Mouse (Mus musculus) cerebellum, postnatal 14 days (tissue): Measurements from ENCODE around the gene Lrrn1.

Experiments used
- DNase-seq, 2 experiments: peaks; one replicate each; pipeline ENCODE4 v3.0.0; 2021; ENCODE audit warnings: mixed read lengths in 2 of 2

Gene Lrrn1

DNA sequence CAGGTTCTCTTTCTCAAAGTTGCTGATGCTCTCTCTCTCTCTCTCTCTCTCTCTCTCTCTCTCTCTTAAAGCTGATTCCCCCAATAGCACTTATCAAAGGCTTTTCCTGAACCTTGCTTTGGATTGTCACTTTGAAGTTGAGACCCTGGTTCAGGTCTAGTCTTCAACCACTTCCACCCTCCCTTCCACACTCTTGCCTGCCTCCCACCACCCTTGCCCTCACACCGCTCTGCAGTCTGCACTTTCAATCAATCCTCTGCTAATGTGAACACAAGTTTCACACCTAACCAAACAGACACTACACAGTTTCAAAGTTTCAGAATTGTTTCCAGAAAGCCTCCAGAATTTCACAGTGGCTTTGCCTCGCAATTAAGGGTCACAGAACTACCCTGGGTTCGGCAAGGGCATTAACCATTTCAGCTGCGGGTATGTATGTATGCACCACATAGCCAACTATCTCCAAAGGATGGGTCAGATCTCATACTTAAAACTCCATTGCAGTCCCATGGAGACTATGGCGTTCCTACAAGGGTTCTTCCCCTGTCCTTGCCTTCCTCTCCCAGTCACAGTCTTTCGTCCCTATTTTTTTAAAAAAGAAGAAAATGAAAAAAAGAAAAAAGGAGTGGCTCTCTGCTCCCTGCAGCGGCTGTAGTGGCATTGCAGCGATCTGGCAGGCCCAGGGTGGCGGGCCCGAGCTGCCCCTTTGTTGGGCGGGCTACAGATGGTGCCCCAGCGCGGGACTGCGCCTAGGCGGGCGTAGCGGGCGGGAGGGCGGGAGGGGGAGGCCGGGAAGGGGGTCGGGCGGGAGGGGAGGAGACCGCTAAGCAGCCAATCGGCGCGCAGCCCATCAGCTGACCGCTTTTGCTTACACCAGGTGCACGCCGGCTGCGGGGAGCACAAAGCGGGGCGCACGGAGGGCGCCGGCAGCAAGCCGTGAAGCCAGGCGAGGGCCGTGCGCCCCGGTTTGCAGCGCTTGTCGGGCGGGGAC, at the start of gene Lrrn1:
Lrrn1 (plus strand) TSS at position 892 of the 988 bp plus-strand sequence.
- peak; percentile 90 for DNase-seq

DNA sequence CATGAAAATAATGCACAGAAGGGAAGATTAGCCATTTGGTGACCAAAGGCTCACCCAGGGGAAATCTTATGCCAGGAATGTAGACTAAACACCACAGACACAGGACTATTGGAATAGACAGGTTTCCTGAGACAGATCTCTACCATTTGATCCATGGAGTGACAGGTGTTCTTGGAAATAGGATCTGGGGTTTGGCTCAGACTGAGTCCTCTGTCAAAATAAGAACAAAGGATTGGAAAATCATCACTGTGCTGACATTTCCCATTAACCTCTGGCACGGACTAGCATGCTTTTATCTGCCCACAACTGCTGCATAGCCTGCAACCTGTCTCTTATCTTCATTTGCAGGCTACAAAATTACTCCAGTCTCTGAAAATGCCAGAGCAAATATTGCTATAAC, 35.1 kb upstream of the Lrrn1 start:
- no peak for DNase-seq

DNA sequence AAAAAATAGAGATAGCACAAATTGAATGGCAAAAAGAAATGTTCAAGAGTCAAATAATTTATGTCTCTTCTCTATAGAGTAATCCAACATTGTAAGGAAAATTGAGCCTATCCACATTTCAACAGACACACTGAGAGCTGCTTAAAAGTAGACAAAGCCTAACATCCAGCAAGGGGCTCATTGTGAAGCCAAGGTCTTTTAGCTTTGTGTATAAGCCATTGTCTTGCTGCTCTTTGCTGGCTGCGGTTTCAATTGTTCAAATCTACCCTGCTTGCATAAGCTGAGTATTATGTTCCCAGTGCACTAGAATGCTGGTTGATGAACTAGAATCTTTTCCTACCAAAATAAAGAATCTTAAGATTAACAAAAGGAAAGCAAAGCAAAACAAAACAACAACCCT, 33.7 kb upstream of the Lrrn1 start:
- no peak for DNase-seq

DNA sequence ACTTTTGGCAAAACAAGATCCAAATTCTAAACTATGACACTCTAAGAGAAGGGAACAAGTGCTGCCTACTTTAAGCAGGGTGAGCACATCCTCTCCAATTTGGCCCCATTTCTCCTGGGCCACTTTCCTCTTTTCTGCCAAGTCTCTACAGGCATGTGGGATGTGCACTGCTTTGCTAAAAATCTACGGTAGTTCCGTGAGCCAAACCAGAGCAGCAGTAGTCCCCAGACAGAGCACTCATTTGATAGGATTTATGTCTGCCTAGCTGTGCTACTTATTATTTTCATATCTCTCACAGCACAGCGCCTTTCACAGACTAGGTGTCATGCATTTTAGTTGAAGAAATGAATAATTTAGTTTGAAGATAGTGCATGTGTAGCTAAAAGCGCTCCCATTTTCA, 15.9 kb upstream of the Lrrn1 start:
- DNase-seq = no peak

DNA sequence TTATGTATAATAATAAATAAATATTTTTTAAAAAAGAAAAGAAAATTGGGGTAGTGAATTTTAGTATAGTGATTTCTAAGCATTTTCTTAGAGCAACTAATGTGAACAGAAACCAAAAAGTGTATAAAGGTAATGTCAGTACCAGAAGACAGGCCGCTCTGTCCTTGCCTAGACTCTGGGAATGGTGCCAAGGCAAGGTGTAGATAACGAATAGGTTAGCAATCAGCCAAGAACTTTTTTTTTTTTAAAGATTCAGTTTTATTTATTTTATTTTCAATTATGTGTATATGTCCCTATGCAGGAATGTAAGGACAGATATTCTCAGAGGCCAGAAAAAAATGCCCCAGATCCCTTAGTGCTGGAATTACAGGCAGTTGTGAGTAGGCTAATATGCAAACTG, 5.6 kb upstream of the Lrrn1 start:
- no peak for DNase-seq

DNA sequence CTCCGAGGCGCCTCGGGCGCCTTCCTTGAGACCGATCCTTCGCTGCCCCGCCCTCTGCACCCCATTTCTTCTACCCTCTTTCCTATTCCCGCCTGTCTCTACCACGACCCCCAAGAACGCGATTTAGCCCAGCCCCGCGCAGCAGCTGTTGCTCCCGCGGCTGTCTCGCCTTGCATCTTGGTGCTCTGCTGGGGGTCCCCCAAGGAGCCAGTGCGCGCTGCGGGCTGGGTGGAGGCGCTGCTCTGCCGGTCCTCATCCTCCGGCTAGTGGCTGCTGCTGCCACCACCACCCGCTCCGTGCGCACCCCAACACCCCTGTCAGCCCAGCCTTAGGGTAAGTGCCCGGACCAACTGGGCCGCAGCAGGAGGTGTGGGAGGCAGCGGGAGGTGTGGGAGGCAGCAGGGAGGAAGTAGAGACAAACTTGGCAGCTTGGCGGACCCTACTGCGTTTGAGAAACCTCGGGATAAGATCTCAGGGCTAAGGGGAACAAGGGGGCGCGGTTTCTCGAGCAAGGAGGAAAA, 403 bp downstream of the Lrrn1 start:
- DNase-seq = peak; percentile 71 to 75

DNA sequence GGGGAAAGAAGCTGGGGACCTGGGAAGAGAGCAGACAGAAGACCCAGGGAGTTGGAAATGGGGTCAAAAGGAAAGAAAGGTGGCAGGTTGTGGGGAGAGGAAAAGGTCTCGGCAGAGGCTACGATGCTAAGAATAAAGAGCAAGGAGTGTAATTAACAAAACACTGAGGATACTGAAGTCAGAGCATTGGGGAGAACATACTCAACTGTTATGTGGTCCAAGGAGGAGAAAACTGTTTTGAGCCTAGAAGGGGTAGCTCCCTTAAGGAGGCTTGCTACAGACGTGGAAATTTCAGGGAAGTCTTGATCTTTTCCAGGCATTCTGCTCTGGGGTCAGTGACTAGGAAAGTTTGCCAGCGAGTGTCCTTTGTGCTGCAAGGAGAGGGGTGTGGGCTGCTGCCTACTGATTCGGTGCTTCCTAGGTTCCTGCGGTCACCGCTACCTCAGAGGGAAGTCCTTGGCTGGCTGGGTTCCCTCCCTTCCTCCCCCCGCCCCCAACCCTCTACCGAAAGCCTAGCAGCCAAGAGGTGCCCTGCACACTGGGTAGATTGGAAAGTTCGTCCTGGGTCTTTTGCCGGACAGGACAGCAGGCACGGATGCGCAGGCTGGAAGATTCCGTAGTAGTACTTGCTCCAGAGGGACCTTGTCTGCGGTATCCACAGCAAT, 1.2 kb downstream of the Lrrn1 start:
- DNase-seq = peak; percentile 57 to 58

DNA sequence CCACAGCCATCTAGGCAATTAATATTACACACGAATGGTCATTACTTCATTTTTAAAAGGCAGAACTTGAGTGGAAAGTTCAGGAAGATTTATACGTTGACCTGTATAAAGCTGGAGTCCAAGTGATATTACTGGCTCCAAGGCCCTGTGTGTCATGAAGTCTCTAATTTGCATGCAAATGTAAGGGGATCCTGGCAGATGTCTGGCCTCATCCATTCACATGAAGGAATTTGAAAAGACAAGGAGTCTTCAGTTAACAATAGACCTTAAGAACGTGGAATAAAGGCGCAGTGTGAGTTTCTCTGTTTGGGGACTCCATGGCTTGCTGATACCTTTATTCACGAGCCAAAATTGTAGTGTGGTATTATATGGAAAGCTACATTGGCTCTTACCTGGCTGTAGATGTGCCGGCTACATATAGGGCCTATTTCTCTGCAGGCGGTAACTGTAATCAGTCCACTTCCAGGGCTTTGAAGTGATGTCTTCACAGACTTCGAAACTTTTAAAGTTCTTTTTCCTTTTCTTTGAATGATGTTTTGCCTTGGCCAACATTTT, 2.0 kb downstream of the Lrrn1 start:
- DNase-seq = peak in 1 of 2 experiments; percentile 31

DNA sequence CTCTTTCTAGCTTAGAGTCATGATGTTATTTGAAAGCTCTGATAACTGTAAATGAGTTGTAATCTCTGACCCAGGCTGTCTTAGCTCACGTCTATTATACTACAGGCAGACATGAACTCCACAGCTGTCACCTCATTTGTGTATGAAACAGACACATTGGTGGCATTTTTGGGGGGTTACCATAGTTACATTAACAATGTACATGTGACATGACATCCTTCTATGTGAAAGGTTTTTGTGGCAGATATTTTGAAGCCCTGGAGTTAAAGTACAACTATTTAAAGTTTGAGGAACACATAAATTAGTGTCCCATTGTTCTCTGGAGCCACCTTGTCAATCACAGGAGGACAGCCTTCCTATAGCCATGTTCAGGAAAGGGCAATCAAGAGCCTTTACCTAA, 5.0 kb downstream of the Lrrn1 start:
- DNase-seq = no peak

DNA sequence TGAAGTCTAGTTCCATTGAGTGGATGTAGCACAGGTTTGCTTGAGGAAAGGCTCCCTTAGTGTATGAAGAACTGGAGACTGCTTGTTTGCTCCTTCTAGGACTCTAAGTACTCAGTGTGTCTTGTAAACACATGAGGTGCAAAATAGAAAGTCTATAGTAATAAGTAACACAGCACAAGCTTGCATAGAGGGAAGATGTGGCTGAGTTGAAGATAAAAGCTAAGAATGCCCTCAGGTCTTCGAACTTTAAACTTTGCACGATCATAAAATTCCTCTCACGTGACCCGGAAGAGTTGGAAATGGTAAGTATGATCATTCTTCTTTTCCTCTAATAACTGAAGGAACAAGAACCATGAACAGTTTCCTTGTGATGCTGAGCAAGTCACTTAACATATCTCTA, 7.1 kb downstream of the Lrrn1 start:
- no peak for DNase-seq

DNA sequence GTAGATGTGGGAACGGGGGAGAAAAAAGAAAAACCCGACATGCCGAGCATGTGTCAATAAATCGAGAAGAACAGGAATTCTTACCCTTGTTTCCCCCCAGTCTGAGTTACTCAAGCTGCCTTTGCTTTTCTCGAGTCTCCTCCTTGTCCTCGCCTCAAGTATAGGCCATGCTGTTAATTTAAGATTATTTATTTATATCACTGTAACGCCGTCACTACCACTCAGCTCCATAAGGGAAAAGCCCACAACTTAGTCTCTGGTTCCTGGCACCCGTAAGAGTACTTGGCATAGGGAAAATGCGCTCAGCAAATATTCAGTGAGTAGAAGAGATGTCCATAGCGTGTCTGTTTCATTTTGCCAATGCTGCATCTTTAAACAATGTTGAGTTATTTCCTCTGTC, 11.7 kb downstream of the Lrrn1 start:
- peak in 1 of 2 experiments; percentile 33 for DNase-seq

DNA sequence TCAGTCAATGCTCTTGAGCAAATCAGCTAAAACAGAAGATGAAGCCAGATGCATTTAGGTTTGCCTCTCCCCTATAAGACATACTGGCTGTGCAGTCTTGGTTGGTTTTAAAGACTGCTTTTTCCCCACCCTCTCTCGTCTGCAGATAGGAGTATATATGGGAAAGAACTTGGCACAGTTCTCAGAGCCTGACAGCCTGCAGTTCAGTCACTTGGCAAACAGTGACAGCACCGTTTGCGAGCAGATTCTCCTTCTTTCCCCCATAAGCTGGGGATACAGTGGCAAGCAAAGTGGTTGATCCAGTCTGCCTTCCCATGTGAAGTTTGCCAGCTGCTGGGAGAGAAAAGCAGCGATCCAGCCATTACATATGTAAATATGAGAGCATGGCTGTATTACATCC, 12.3 kb downstream of the Lrrn1 start:
- DNase-seq = peak; percentile 37 to 65

DNA sequence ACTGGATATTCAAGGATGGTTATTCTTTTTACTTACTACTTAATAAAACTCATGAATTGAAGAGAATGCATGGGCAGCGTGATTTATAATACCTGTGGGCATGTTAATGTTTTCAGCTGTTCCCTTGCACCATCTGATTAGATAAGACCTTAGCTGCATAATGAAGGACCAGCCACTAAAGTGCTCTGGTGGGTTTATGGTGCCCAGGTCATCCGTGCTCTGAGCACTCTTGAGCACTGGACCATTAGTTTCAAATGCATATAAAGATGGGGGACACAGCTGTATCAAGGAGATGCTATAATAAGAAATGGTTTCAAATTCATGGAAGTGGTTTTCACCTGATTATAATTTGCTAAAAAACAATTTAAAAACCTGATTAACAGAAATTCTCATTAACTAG, 16.7 kb downstream of the Lrrn1 start:
- DNase-seq = no peak

DNA sequence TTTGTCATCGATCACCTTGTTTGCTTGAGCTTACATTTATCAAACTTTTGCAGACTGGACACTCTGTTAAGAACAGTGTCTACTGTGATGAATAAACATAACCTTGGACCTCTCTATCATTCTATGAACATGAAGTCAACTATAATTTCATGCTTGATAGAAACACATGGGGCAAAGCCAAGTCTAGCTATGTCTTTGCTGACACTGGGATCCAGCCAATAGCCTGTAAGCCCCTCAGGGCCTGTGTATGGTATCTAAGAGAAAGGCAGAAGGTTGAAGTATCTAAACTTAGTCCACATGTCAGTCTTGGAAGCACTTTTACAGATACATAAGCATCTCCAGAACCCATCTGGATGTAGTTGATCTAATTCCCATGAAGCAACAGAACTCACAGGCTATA, 22.9 kb downstream of the Lrrn1 start:
- peak in 1 of 2 experiments; percentile 30 for DNase-seq

DNA sequence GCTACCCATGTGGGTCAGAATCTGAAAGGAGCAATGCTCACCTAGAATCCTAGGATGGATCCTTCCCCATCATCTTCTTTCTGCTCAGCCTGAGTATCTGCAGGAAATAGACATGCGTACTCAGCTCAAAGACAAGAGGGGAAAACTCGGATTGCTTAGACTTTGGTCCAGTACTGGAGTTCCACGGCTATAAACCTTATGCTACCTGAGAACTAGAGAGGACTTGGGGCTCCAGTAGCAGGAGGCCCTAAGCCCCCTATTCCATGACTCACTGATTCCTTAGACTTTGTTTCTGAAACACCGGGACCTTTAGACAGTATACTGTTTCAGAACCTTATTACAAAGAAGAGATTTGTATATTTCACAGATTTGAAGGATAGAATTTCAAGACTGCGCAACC, 25.8 kb downstream of the Lrrn1 start:
- DNase-seq = no peak

DNA sequence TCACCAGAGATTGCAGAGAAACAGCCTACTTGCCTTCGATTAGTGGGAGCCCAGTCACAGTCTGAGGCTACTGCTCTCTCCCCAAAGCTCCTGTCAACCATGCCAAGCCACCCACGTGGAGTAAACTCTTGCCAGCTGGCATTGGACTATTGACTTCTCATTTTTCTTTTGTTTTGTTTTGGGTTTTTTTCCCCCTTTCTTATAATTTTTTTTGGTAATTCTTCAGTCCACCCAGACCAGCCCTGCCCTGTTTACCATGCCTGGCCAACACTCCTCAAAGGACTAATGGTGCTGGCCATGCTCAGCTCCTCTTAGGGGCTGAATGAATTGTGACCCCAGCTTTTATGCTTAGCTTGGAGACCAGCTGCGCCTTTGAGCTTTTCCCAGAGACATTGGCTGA, 27.4 kb downstream of the Lrrn1 start:
- peak; percentile 89 to 91 for DNase-seq

DNA sequence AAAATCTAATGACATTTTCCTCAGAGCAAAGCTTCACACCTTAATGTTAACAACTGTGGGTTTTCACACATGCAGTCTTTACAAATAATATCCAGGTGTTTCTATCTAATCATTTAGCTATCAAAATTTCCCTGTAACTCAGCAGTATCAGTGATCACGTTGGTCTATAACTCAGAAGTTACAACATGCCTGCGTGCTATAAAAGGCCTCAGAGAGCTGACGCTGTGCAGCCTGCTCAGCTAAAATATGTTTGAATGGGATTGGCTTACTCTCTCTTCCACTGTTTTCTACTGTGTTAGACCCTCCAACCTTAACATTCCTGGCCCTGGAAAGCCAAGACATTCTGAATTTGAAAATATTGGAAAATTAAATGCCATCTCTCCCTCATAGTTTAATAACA, 28.2 kb downstream of the Lrrn1 start:
- no peak for DNase-seq

DNA sequence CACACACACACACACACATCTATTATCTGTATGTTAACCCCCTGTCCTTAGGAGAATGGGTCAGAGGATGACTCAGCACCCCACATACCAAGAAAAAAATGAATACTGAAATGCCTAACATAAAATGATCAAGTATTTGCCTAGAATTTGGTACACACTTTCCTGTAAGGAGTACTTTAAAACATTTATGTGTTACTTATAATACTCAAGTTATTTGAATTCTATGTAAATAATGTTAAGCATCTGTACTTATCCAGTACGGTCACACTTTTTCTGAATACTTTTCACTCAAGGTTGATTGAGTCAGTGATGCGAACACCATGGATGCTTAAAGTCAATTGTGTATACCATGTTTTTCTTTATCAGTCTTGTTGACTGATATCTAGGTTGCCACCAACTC, 32.7 kb downstream of the Lrrn1 start:
- DNase-seq = no peak

DNA sequence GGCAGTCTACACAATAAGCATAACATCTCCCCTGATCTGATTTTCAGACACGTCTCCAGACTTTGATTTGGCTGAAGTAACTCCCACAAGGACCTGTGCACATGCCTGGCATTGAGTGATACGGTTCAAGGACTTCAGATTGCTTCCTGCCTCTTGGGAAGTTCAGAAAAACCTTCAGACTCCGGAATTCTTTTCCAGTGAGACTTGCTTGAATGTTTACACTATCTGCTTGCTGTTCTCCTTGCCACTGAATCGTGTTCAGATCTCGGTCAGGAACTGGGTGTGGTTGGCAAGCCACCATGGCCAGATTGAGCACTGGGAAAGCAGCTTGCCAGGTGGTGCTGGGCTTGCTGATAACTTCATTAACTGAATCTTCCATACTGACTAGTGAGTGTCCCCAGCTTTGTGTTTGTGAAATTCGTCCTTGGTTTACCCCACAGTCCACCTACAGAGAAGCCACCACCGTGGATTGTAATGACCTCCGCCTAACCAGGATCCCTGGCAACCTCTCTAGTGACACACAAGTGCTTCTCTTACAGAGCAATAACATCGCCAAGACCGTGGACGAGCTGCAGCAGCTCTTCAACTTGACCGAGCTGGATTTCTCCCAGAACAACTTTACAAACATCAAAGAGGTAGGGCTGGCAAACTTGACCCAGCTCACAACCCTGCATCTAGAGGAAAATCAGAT, 37.5 kb downstream of the Lrrn1 start:
- peak; percentile 90 to 94 for DNase-seq

DNA sequence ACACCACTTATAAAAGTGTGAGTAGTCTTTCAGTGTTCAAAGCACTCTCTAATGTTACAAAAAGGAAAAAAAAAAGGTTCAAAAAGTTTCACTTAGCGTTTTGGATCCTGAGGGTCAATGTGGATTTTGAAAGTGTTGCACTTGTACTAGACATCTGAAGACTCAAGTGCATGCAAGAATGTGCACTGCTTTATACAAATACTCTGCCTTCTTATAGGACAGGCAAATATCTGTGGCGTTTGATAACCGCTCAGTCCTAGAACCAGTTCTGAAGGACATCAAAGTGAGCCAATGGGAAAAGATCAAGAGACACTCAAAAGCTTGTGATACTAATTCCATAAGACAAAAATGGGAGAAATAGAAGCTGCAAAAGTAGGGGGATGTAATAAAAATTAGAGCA, 45.0 kb downstream of the Lrrn1 start:
- DNase-seq = no peak

DNA sequence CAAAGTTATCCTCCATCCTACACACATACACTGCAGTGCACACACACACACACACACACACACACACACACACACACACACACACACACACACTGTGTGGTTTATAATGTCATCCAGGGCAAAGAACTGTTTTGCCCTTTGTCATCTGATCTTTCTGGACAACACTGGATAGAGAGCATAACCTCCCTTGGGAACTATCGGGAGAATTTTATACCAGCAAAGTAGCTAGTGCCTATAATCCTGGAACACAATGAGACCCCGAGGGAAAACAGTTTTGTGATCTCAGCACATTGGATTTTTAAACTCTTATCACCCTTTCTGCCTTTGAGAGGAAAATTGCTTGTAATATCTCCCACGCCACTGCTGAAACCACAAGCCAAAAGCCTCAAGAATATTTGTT, 45.8 kb downstream of the Lrrn1 start:
- no peak for DNase-seq

DNA sequence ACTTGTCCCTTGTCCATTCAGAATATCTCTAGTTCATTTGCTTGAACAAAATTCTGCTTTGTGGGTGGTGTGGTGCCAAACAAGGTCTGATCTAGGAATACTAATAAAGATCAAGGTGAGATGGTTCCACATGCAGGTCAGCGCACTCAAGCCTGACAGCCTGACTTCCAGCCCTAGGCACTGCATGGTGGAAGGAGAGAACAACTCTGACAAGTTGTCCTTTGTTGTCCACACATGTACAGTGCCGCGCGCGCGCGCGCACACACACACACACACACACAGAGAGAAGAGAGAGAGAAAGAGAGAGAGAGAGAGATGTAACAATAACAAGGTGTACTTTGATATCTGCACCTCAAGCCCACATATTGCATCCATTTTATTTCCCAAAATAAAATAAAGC, 47.7 kb downstream of the Lrrn1 start:
- DNase-seq = no peak
